Mouse (Mus musculus) kidney, adult 2 months (tissue): Measurements from ENCODE around the gene Fbxo5. TPM values are rescaled to one million over a fixed set of nuclear protein-coding genes. Genes with fewer than 3 reads are reported as not detected.

Experiments
- DNase-seq: peaks from one replicate; pipeline ENCODE4 v3.0.0; 2021
- H3K27ac ChIP-seq: fragments of 200-500 bp; 2 replicates; pipeline ENCODE4 v1.5.1; 2012; ENCODE audit warnings: low read depth, low read length, control low read depth, inconsistent platforms; ENCODE audit not compliant: insufficient read depth
- H3K27me3 ChIP-seq: fragments of 200-500 bp; replicated peaks from 2 replicates; pipeline ENCODE4 v1.6.1; 2012; ENCODE audit warnings: mild to moderate bottlenecking, moderate library complexity, low read length, inconsistent platforms; ENCODE audit not compliant: control insufficient read depth, insufficient read depth
- H3K36me3 ChIP-seq: fragments of 200-500 bp; 2 replicates; pipeline ENCODE4 v1.6.1; 2012; ENCODE audit warnings: mild to moderate bottlenecking, moderate library complexity, low read length, inconsistent platforms; ENCODE audit not compliant: control insufficient read depth, insufficient read depth
- H3K4me1 ChIP-seq: fragments of 200-500 bp; 2 replicates; pipeline ENCODE4 v1.6.1; 2011; ENCODE audit warnings: low read length; ENCODE audit not compliant: control insufficient read depth, insufficient read depth
- H3K4me3 ChIP-seq: fragments of 200-500 bp; 2 replicates; pipeline ENCODE4 v1.5.1; 2011; ENCODE audit warnings: mild to moderate bottlenecking, low read depth, low read length, control low read depth; ENCODE audit not compliant: insufficient read depth
- CTCF ChIP-seq: fragments of 200-500 bp; conservative IDR thresholded peaks from 2 replicates; pipeline ENCODE4 v1.5.1; 2011; ENCODE audit warnings: low read depth, mild to moderate bottlenecking, control low read depth, low read length, moderate library complexity, mixed read lengths; ENCODE audit not compliant: insufficient read depth, insufficient read length
- POLR2A ChIP-seq: fragments of 200-500 bp; IDR thresholded peaks from one replicate; pipeline ENCODE4 v1.6.1; 2011; ENCODE audit warnings: low read depth, low read length, control low read depth
- WGBS: fragments of 180-500 bp; shearing (Covaris S2); methylation state at CpG from one replicate; pipeline ENCODE4 v1.1.7; 2018; 5-methylcytosine and 5-hydroxymethylcytosine counted together
- polyA plus RNA-seq: library from polyadenylated mRNA; depleted of rRNA; stranded (reverse); fragments of >200 nt; gene quantifications from 2 replicates; pipeline ENCODE4 v1.2.3, GENCODE M21; 2012

Gene Fbxo5
- polyA plus RNA-seq, 1 experiment: 1.1 TPM

DNA sequence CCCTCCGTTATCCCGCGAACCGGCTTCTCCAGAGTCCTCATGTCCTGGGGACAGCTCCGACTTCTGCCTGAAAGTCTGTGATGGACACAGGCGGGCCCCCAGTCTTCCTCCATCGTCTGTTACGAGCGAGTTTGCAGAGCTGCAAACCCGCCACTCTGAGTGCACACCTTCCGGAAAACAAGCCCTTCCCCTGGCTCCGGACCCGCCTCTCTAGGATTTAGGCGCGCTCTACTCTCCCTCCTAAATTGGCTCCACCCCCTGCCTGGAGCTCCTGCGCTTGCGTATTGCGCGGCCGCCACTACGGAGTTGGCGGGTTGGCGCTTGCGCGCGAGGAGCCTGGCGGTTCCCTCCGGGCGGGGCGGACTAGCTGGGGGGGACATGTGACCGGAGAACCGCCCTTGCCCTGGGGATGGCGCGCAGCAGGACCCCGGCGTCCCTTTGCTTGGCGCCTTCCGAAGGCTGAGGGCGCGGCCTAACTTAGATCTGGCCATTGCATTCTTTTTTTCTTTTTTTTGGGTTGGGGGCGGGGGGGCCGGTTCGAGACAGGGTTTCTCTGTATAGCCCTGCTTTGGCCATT lies 419 bp upstream of the Fbxo5 start:
- H3K4me1 ChIP-seq: no peaks in the 10 kb centered on the region
- H3K36me3 ChIP-seq: no peaks in the 10 kb centered on the region
- H3K4me3 ChIP-seq: peak overlapping the region; percentile 63
- WGBS: under 1% methylated on average over 43 of the region's 43 CpGs
- peak overlapping the region; percentile 74 for H3K27ac ChIP-seq
- H3K27me3 ChIP-seq: no peaks in the 10 kb centered on the region
- DNase-seq: peak; percentile 97
- TF ChIP-seq POLR2A (no peak), CTCF (no peak)

DNA sequence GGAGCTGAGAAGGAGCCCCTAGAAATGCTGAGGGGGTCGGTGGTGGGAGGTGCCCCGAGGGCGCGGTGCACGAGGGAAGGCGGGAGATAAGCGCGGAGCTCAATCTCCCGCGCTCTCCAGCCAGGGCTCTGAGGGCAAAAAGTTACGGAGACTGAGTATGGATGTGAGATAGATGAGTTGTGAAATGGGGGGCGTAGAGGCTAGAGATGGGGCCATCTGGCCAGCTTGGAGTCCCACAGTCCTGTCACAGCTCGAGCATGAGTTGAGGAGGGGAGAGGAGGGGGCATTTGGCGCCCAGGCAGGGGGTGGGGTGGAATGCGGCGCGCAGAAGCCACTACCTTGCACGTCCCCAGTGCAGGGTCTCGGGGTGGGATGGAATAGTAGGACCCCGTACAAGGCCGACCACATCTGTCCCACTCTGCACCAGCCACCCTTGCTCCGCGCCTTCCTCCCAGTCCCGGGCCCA lies 676 bp downstream of the Fbxo5 start:
- DNase-seq: no peak
- H3K4me3 ChIP-seq: peak overlapping the region; percentile 62
- no peak overlapping the region for H3K27ac ChIP-seq
- no peak for TF ChIP-seq CTCF
- no peak for TF ChIP-seq POLR2A
- no peaks in the 10 kb centered on the region for H3K4me1 ChIP-seq
- no peaks in the 10 kb centered on the region for H3K27me3 ChIP-seq
- peaks cover 5% of the 10 kb centered on the region for H3K36me3 ChIP-seq
- WGBS: 3% methylated on average over 24 of the region's 24 CpGs

GRCm38 (mm10) chr10:5803739-5804138 lies 1.7 kb downstream of the Fbxo5 start:
- 13% methylated on average over 1 of the region's 1 CpGs for WGBS
- DNase-seq: no peak
- H3K4me3 ChIP-seq: no peak overlapping the region

DNA sequence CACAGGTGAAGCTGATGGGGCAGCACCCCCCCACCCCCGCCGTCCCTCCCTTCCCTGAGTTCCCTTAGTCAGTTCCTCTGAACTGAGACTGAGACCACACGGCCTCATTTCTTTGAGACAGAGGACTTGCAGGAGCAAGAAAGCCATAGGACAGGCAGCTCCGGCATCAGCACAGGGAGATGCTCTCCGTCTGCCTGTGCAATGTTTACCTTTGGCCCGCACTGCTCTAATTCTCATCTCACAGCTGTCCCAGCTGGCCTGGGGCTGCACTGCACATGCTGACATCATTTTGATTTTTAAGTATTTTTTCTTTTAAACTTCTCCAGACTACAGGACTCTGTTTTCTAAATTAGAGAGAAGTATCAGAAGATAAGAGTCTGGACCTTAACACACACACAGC lies 2.5 kb downstream of the Fbxo5 start:
- Histone ChIP-seq H3K36me3 (peaks cover 5% of the 10 kb centered on the region), H3K27me3 (no peaks in the 10 kb centered on the region), H3K4me3 (no peak overlapping the region), H3K4me1 (no peaks in the 10 kb centered on the region), H3K27ac (no peak overlapping the region)
- DNase-seq: no peak
- TF ChIP-seq CTCF (no peak), POLR2A (no peak)
- WGBS: 24% methylated on average over 6 of the region's 6 CpGs

More at GRCm38 (mm10) chr10:5803739-5804138, 1.7 kb downstream of the Fbxo5 start:
- Histone ChIP-seq H3K4me1 (no peaks in the 10 kb centered on the region), H3K27ac (no peak overlapping the region), H3K27me3 (no peaks in the 10 kb centered on the region), H3K36me3 (peaks cover 5% of the 10 kb centered on the region)
- no peak for TF ChIP-seq POLR2A
- no peak for TF ChIP-seq CTCF

DNA sequence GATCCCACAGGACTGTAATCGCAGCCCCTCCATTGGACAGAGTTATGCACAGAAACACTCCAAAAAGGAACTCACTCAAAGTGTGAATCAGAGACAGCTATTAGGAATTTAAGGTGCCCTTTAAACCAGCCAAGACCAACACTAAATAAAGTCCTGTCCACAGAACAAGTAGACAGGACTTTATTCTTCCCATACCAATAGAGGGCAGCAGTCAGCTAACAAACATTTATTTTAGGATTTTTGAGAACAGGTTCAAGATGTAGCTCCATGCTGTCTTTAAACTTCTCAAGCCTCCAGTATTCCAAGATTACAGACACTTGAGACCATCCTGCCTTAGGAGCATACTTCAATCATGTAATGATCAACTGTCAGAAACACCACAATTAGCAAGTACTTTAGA lies 4.9 kb downstream of the Fbxo5 start:
- Histone ChIP-seq H3K27me3 (no peaks in the 10 kb centered on the region), H3K4me1 (no peaks in the 10 kb centered on the region), H3K36me3 (peaks cover 5% of the 10 kb centered on the region), H3K27ac (no peak overlapping the region), H3K4me3 (no peak overlapping the region)
- WGBS: 89% methylated on average over 1 of the region's 1 CpGs
- peak; percentile 54 for DNase-seq
- TF ChIP-seq CTCF: no peak
- no peak for TF ChIP-seq POLR2A

DNA sequence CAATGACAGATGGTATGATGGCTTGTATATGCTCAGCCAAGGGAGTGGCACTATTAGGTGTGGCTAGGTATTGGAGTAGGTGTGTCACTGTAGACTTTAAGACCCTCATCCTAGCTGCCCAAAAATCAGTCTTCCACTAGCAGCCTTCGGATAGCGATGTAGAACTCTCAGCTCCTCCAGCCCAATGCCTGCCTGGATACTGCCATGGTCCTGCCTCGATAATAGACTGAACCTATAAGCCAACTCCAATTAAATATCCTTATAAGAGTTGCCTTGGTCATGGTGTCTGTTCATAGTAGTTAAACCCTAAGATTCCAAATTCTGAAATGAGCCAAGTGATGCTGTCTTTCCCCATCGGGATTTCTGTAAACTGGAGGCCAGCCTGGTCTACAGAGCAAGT lies 7.3 kb downstream of the Fbxo5 start:
- DNase-seq: no peak
- Histone ChIP-seq H3K27me3 (no peaks in the 10 kb centered on the region), H3K4me3 (no peak overlapping the region), H3K36me3 (peaks cover 5% of the 10 kb centered on the region), H3K4me1 (no peaks in the 10 kb centered on the region), H3K27ac (no peak overlapping the region)
- TF ChIP-seq POLR2A (no peak), CTCF (no peak)
- WGBS: 86% methylated on average over 4 of the region's 4 CpGs

DNA sequence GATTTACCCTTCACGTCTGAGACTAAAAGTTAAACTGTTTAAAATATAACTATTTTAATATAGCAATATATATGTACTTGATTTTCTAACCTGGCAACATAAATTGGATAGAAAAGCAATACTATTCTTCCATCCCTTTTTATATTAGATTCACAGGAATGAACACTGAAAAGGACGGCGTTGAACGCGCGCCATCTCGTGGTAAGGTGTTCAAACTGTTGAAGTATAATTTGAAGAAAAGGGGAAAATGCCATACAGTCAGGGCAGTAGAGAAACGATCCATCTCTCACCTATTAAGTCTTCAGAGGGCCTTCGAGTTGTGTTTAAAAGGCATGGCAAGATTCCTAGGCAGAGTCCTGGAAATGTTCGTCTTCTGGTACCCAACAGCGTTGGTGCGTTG lies 14.7 kb downstream of the Fbxo5 start:
- H3K36me3 ChIP-seq: no peaks in the 10 kb centered on the region
- no peak overlapping the region for H3K4me3 ChIP-seq
- no peak for TF ChIP-seq POLR2A
- TF ChIP-seq CTCF: peak; percentile 62
- peak; percentile 38 for DNase-seq
- H3K4me1 ChIP-seq: no peaks in the 10 kb centered on the region
- no peak overlapping the region for H3K27ac ChIP-seq
- WGBS: 14% methylated on average over 12 of the region's 12 CpGs
- H3K27me3 ChIP-seq: no peaks in the 10 kb centered on the region
